Mouse (Mus musculus) cerebellum, adult (tissue): ENCODE results near the gene Slc2a4.

ENCODE experiments used
- ATAC-seq: cut with Nextera tagmentation; 2 replicates; pipeline ENCODE4 v1.9.2; 2017; ENCODE audit warnings: mild to moderate bottlenecking, moderate library complexity, mixed read lengths; ENCODE audit not compliant: insufficient number of reproducible peaks, low FRiP score, low TSS enrichment

The Slc2a4 gene

GRCm38 (mm10) chr11:69910177-69910576 is 37.8 kb downstream of the Slc2a4 start:
- no peak for ATAC-seq

DNA sequence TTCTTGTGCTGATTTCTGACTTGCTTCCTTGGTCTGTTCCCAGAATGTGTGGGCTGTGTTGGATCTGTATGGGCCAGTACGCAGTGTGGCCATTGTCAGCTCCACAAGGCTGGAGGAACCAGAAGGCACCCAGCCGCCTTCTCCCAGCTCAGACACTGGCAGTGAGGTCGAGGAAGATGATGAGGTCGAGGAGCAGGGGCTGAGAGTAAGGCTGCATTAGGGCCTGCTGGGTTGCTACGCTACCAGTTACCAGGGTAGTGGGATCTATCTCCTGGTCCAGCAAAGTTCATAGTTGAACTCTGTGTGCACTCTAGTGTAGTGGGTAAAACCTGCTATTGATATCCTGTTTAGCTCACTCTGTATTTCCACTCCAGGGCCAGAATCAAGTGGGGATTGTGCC is 38.8 kb downstream of the Slc2a4 start:
- no peak for ATAC-seq

GRCm38 (mm10) chr11:69908645-69909044 is 39.3 kb downstream of the Slc2a4 start:
- no peak for ATAC-seq

DNA sequence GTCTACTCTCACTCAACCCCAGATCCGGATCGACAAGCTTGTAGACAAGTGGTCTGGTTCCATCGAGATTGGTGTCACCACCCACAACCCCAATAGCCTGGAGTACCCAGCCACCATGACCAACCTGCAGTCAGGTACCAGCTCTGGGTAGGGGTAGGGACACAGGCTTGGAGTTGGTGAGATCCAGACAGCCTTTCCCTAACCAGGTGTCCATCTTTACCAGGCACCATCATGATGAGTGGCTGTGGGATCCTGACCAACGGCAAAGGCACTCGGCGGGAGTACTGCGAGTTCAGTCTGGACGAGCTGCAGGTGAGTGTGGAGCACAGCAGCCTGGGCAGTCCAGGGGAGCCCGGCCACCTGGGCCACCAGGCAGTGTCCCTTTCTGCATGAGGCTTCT is 43.7 kb downstream of the Slc2a4 start:
- ATAC-seq = no peak

DNA sequence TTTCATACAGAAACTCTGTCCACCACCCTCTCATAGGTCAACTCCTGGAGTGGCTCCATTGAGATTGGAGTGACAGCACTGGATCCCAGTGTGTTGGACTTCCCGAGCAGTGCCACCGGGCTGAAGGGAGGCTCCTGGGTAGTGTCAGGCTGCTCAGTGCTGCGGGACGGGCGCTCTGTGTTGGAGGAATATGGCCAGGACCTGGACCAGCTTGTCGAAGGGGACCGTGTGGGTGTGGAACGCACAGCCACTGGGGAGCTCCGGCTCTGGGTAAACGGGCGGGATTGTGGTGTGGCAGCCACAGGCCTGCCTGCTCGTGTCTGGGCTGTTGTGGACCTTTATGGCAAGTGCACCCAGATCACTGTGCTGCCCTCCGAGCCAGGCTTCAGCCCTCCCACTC is 45.0 kb downstream of the Slc2a4 start:
- ATAC-seq = no peak

GRCm38 (mm10) chr11:69901993-69902392 is 46.0 kb downstream of the Slc2a4 start:
- no peak for ATAC-seq

GRCm38 (mm10) chr11:69901406-69901846 is 46.6 kb downstream of the Slc2a4 start:
- peak; percentile 51; the same call in 1 of the 2 replicates for ATAC-seq

GRCm38 (mm10) chr11:69900471-69901405 is 47.2 kb downstream of the Slc2a4 start, which contains the start of the genes 2810408A11Rik and Neurl4:
Gene 2810408A11Rik (minus strand): TSS chr11:69900987.
Gene Neurl4 (plus strand): TSS chr11:69901072.
- peak; percentile 94 for ATAC-seq

DNA sequence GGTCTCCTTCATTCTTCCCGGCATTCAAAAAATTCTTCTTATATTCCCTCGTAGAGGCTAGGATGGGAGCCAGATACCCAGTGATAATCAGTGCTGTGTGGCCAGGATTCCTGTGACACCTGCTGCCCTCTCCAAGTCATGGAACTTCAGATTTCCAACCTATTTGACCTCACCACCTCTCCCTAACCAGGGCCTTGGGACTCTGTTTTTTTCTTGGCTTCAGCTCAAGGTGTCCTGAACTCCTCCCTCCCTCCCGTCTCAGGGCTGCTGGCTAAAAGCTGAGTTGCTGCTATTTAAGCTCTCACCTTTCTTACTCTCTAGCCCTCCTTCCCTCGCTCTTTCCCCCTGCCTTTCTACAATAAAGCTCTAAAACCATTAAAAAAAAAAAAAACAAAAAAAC is 48.1 kb downstream of the Slc2a4 start:
- no peak for ATAC-seq

DNA sequence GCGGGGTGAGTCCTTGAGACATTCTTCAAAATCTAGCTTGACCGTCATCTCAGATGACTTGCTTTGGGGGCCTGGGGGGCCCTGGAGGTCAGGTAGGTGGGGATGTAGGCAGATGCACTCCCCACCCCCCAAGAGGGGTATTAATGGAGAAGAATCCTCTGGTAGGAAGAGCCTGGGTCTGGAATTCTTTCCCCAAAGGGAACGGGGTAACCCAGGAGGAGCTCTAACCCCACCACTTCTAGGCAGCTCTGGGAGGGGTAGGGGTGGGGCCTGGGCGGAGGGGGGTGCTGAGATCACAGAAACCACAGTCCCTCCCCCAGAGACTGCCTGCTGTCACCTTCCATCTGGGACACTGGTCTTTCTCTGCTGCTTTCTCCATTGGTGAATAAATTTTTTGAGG is 52.7 kb downstream of the Slc2a4 start, which contains the start of gene Acap1:
TSS of gene Acap1 (minus strand) at position 249 of the 400 bp plus-strand sequence.
- ATAC-seq = no peak

DNA sequence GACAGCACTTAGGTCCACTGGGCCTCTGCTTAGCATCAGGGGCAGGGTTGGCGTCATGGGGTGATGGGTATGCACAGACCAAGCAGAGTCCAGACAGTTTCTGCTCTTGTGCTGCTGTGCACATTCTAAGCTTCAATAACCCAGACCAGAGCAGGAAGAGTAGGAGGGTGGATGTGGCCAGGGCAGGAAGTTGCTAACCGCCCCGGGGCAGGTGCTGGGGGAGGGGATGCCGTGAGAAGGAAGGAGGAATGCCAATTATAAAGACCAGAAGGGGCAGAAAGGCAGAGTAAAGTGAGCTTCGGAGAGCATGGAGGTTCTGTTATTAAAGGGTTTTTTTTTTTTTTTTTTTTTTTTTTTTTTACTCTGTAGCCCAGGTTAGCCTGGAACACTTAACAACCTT is 53.3 kb downstream of the Slc2a4 start:
- no peak for ATAC-seq
